Comparison of ENCODE assay signal across 8 mouse cellular contexts in the genomic region with DNA sequence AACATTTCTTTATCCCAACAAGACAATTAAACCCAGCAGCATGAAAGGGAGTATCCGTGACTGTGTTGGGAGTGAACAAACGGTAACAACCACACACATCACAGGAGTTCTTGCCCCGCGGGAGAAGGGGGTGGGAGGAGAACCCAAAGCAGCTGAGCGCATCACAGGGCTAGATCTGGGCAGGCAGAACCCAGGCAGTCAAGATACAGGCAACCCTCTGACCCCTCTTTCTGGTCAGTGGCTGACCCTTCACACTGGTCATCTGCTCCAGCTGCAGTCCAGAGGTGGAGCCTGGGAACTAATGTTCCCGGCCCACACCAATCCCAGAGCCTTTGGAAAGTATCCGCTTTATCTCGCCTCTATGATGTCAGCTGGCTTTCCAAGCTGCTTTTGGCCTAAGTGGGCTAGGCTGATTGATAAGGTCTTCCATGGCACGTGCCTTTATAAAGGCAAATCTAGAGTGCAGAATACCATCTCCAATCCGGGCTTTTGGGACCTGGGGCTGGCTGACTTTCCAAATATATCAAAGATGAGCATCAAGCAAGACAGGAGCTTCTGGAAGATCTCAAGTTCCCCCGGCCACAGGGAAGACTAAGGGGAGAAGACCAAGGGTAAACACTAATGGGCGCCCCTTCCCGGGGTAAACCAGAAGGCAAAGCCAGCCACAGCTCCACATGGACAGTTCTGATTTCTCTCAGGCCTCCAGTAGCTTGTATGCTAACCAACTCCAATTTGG. TPM values are rescaled to one million over a fixed set of nuclear protein-coding genes. Genes with fewer than 3 reads are reported as not detected.
DNase-seq lines count a peak whose midpoint lies in the region; ATAC-seq and TF ChIP-seq lines count a peak whose summit lies in the region.

No protein-coding gene starts in this region.

- no peak for TF ChIP-seq POLR2A in olfactory bulb, adult 2 months (IDR thresholded peaks at IDR 0.05; ENCODE audit: insufficient read depth, low read depth, low read length)

- peaks cover 68% of the 10 kb centered on the region for H3K27me3 ChIP-seq in lung, embryonic 14.5 days (ENCODE audit: insufficient read depth, low read length)
- peaks cover 84% of the 10 kb centered on the region for H3K27me3 ChIP-seq in forebrain, embryonic 12.5 days
- H3K27me3 ChIP-seq in limb, embryonic 11.5 days (ENCODE audit: control insufficient read depth, insufficient read depth, low read length) = peaks cover 7% of the 10 kb centered on the region; the same call in 1 of the 2 replicates

- peak overlapping the region; percentile 98 for H3K4me2 ChIP-seq in lung, embryonic 14.5 days
- peak overlapping the region; percentile 91 for H3K4me2 ChIP-seq in forebrain, embryonic 12.5 days
- peak overlapping the region; percentile 98 for H3K4me2 ChIP-seq in limb, embryonic 11.5 days (ENCODE audit: low read depth, severe bottlenecking)

- DNase-seq in lung, embryonic 14.5 days = no peak
- DNase-seq in lung, adult 18-20 months = no peak
- no peak for DNase-seq in limb, embryonic 11.5 days (ENCODE audit: low spot score)
- DNase-seq in Muller cell, postnatal 12 days (ENCODE audit: inconsistent ontology term) = no peak
- DNase-seq in spleen, postnatal 36 days (ENCODE audit: low spot score in 2 of 2) = no peak

- TF ChIP-seq CTCF in lung, embryonic 14.5 days (IDR thresholded peaks at IDR 0.05; ENCODE audit: low read depth) = no peak
- TF ChIP-seq CTCF in olfactory bulb, adult 2 months (IDR thresholded peaks at IDR 0.05; ENCODE audit: insufficient read depth, low read depth, low read length) = no peak

- no peak overlapping the region for H3K27ac ChIP-seq in lung, embryonic 14.5 days (ENCODE audit: low read depth)
- H3K27ac ChIP-seq in forebrain, embryonic 12.5 days = peak overlapping the region; percentile 36; the same call in 1 of the 2 replicates
- H3K27ac ChIP-seq in limb, embryonic 11.5 days (replicated peaks; ENCODE audit: low read depth, low read length) = no peak overlapping the region
- H3K27ac ChIP-seq in olfactory bulb, adult 2 months (ENCODE audit: insufficient read depth, low read depth, low read length) = no peak overlapping the region

- 35% methylated on average over 13 of the region's 13 CpGs for WGBS in lung, embryonic 14.5 days
- WGBS in forebrain, embryonic 12.5 days = 40% methylated on average over 13 of the region's 13 CpGs
- whole genome bisulfite sequencing in limb, embryonic 11.5 days = 31% methylated on average over 13 of the region's 13 CpGs
- 62% methylated on average over 13 of the region's 13 CpGs for WGBS in olfactory bulb, adult 2 months

- H3K4me3 ChIP-seq in lung, embryonic 14.5 days (ENCODE audit: low read depth, low read length) = peak overlapping the region; percentile 48
- H3K4me3 ChIP-seq in forebrain, embryonic 12.5 days (replicated peaks) = peak overlapping the region; percentile 46
- peak overlapping the region; percentile 38 for H3K4me3 ChIP-seq in limb, embryonic 11.5 days (ENCODE audit: low read depth, low read length)
- 0 out of 2 replicates have a peak overlapping the region, but pooled peaks have one; percentile 34 for H3K4me3 ChIP-seq in olfactory bulb, adult 2 months (ENCODE audit: insufficient read depth, low read depth, low read length)

- no peaks in the 10 kb centered on the region for H3K9me3 ChIP-seq in lung, embryonic 14.5 days (ENCODE audit: low read depth, low read length)
- H3K9me3 ChIP-seq in forebrain, embryonic 12.5 days = no peaks in the 10 kb centered on the region
- no peaks in the 10 kb centered on the region for H3K9me3 ChIP-seq in limb, embryonic 11.5 days (ENCODE audit: control insufficient read depth, low read length)

- H3K4me1 ChIP-seq in lung, embryonic 14.5 days (ENCODE audit: insufficient read depth) = no peaks in the 10 kb centered on the region
- H3K4me1 ChIP-seq in forebrain, embryonic 12.5 days = peaks cover 30% of the 10 kb centered on the region
- H3K4me1 ChIP-seq in limb, embryonic 11.5 days (ENCODE audit: control insufficient read depth, insufficient read depth, low read length) = peaks cover 25% of the 10 kb centered on the region
- H3K4me1 ChIP-seq in olfactory bulb, adult 2 months (ENCODE audit: control insufficient read depth, insufficient read depth, low read length) = peaks cover 13% of the 10 kb centered on the region

- ATAC-seq in lung, embryonic 14.5 days (ENCODE audit: insufficient read depth) = peak; percentile 36; the same call in 1 of the 2 replicates
- ATAC-seq in forebrain, embryonic 12.5 days (ENCODE audit: low FRiP score) = 0 out of 2 replicates have a peak, but pooled peaks have one; percentile 1
- no peak for ATAC-seq in limb, embryonic 11.5 days (ENCODE audit: insufficient number of reproducible peaks, low FRiP score, low TSS enrichment, low read depth)
- ATAC-seq in granulocyte monocyte progenitor cell, adult 5-6 weeks (replicated peaks; ENCODE audit: poor library complexity, severe bottlenecking) = no peak

- no peaks in the 10 kb centered on the region for H3K36me3 ChIP-seq in lung, embryonic 14.5 days (ENCODE audit: insufficient read depth)
- H3K36me3 ChIP-seq in forebrain, embryonic 12.5 days (replicated peaks) = no peaks in the 10 kb centered on the region
- H3K36me3 ChIP-seq in limb, embryonic 11.5 days (ENCODE audit: control insufficient read depth, insufficient read depth, low read length) = no peaks in the 10 kb centered on the region

- H3K9ac ChIP-seq in lung, embryonic 14.5 days = no peak overlapping the region
- H3K9ac ChIP-seq in forebrain, embryonic 12.5 days = peak overlapping the region; percentile 45; the same call in 1 of the 2 replicates
- H3K9ac ChIP-seq in limb, embryonic 11.5 days (ENCODE audit: low read length) = peak overlapping the region; percentile 56

RNA-seq across cellular contexts. Expression of a gene that starts 11.6 kb away (rescaled TPM):
- polyA plus RNA-seq in lung, embryonic 14.5 days (2014; fragmentation: Nextera tagmentation; extraction: Ambion mirVana) = 65.4 and 76.1 TPM in 2 replicates
- polyA plus RNA-seq in forebrain, embryonic 12.5 days (2016; fragmentation: Nextera tagmentation; extraction: Ambion mirVana) = 116 and 118 TPM in 2 replicates
- polyA plus RNA-seq in limb, embryonic 11.5 days (2014; fragmentation: Nextera tagmentation; extraction: Ambion mirVana) = 69.8 and 78.5 TPM in 2 replicates
- not detected in 2 replicates for polyA plus RNA-seq in olfactory bulb, adult 2 months (2012; ENCODE audit: insufficient read depth, insufficient read length, low replicate concordance, missing spikeins)
- 90.2 and 113 TPM in 2 replicates for total RNA-seq in granulocyte monocyte progenitor cell, adult 5-6 weeks (2014; fragmentation: Nextera tagmentation)
- 68.2 and 68.3 TPM in 2 replicates for total RNA-seq in granulocyte monocyte progenitor cell, adult 5-6 weeks (2017)

Comparison
In these comparisons a context has a peak if more than half of its experiments do, and no peak if none do; other contexts are left out.
1. ATAC-seq: peak in lung, embryonic 14.5 days (single experiment) and forebrain, embryonic 12.5 days (single experiment); none in limb, embryonic 11.5 days (single experiment) and granulocyte monocyte progenitor cell, adult 5-6 weeks (single experiment).
2. Peak in every context shown above with its lines, with median percentiles within 50 percentile points of each other: H3K4me2 ChIP-seq and H3K4me3 ChIP-seq.